Mouse (Mus musculus): ENCODE measurements around the gene C8a. TPM values are rescaled to one million over a fixed set of nuclear protein-coding genes. Genes with fewer than 3 reads are reported as not detected.

The C8a gene
- polyA plus RNA-seq, 1 experiment from 2014 or later = 0.52 TPM

DNA sequence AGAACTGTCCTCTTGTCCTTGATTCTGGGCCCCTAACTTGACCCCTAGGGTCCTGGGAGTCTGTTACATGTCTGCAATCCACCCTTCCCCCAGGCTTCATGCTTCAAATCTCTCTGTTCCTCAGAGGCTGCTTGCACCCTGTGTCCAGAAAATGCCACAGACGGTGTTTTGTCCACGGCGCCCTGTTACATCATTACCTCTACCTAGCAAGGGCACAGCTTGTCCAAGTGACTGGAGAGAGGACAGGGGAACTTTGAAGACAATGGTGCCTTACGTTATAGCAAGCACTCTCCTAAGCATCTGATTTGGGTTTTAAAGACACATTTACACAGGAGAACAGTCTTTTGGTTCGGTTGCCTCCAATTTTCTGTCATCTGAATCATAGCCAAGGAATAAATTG lies 17.4 kb upstream of the C8a start:
- no peak overlapping the region for H3K4me2 ChIP-seq (ENCODE audit: low read depth, low read length)
- H3K4me3 ChIP-seq (replicated peaks; ENCODE audit: low read length) = no peak overlapping the region
- 74% methylated on average over 5 of the region's 5 CpGs for WGBS
- H3K9me3 ChIP-seq (replicated peaks; ENCODE audit: control insufficient read depth, low read length) = no peaks in the 10 kb centered on the region
- no peaks in the 10 kb centered on the region for H3K36me3 ChIP-seq (ENCODE audit: control insufficient read depth, insufficient read depth, low read length)
- H3K27me3 ChIP-seq (ENCODE audit: control insufficient read depth, insufficient read depth, low read length) = no peaks in the 10 kb centered on the region
- H3K4me1 ChIP-seq (ENCODE audit: control insufficient read depth, insufficient read depth, low read length) = no peaks in the 10 kb centered on the region
- ATAC-seq (ENCODE audit: insufficient read depth, low FRiP score) = no peak
- no peak overlapping the region for H3K9ac ChIP-seq (ENCODE audit: low read length)
- H3K27ac ChIP-seq (ENCODE audit: low read length) = no peak overlapping the region

DNA sequence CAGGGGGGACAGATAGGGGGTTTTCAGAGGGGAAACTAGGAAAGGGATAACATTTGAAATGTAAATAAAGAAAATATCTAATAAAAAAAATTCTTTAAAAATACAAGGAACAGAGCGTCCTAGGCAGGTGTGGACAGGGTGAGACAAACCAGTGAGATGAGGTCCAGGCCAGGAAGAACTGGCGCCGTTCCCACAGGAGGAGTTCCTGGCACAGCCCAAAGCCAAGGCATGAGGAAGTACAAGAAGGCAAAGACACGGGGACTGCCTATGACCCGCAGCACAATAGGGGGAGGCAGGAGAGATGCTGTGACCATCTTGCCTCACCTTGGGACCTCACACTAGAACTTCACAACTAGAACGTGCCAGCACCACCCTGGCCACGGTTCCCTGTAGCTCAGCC lies 15.5 kb upstream of the C8a start:
- H3K27ac ChIP-seq (ENCODE audit: low read length) = no peak overlapping the region
- no peaks in the 10 kb centered on the region for H3K9me3 ChIP-seq (replicated peaks; ENCODE audit: control insufficient read depth, low read length)
- H3K4me1 ChIP-seq (ENCODE audit: control insufficient read depth, insufficient read depth, low read length) = no peaks in the 10 kb centered on the region
- H3K4me3 ChIP-seq (replicated peaks; ENCODE audit: low read length) = no peak overlapping the region
- no peak overlapping the region for H3K4me2 ChIP-seq (ENCODE audit: low read depth, low read length)
- WGBS = 76% methylated on average over 7 of the region's 7 CpGs
- H3K27me3 ChIP-seq (ENCODE audit: control insufficient read depth, insufficient read depth, low read length) = no peaks in the 10 kb centered on the region
- no peak overlapping the region for H3K9ac ChIP-seq (ENCODE audit: low read length)
- peak; percentile 37; the same call in 1 of the 2 replicates for ATAC-seq (ENCODE audit: insufficient read depth, low FRiP score)
- H3K36me3 ChIP-seq (ENCODE audit: control insufficient read depth, insufficient read depth, low read length) = no peaks in the 10 kb centered on the region

- ATAC-seq (ENCODE audit: insufficient read depth, low FRiP score) = no peak
Measured at GRCm38 (mm10) chr4:104888499-104889262, 12.5 kb upstream of the C8a start.

DNA sequence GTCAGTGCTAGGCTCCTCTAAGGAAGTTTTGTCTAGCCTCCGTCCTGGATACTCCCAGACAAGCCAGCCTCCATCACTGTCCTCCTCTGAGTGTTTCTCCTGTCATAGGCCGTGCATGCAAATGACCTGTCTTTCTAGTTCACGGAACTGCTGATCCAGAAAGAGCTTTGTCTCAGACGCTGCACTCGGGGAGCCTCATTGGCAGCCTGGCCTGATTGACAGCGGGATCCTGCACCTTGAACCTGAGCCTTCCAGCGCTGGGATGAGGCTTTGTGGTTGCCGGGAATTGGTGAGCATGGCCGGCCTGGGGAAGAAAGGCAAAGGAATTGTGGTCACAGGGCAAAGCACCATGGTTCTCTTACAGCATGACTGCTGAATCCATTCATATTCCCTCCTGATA lies 11.3 kb upstream of the C8a start:
- H3K9me3 ChIP-seq (replicated peaks; ENCODE audit: control insufficient read depth, low read length) = no peaks in the 10 kb centered on the region
- H3K27ac ChIP-seq (ENCODE audit: low read length) = no peak overlapping the region
- no peak overlapping the region for H3K4me3 ChIP-seq (replicated peaks; ENCODE audit: low read length)
- no peaks in the 10 kb centered on the region for H3K27me3 ChIP-seq (ENCODE audit: control insufficient read depth, insufficient read depth, low read length)
- 78% methylated on average over 9 of the region's 9 CpGs for WGBS
- H3K9ac ChIP-seq (ENCODE audit: low read length) = no peak overlapping the region
- ATAC-seq (ENCODE audit: insufficient read depth, low FRiP score) = no peak
- no peak overlapping the region for H3K4me2 ChIP-seq (ENCODE audit: low read depth, low read length)
- no peaks in the 10 kb centered on the region for H3K4me1 ChIP-seq (ENCODE audit: control insufficient read depth, insufficient read depth, low read length)
- H3K36me3 ChIP-seq (ENCODE audit: control insufficient read depth, insufficient read depth, low read length) = no peaks in the 10 kb centered on the region

More at GRCm38 (mm10) chr4:104888499-104889262, 12.5 kb upstream of the C8a start:
- 76% methylated on average over 9 of the region's 9 CpGs for WGBS
- Histone ChIP-seq H3K36me3 (ENCODE audit: control insufficient read depth, insufficient read depth, low read length) (no peaks in the 10 kb centered on the region), H3K9ac (ENCODE audit: low read length) (no peak overlapping the region), H3K4me3 (replicated peaks; ENCODE audit: low read length) (no peak overlapping the region), H3K4me2 (ENCODE audit: low read depth, low read length) (no peak overlapping the region), H3K27me3 (ENCODE audit: control insufficient read depth, insufficient read depth, low read length) (no peaks in the 10 kb centered on the region), H3K27ac (ENCODE audit: low read length) (no peak overlapping the region), H3K4me1 (ENCODE audit: control insufficient read depth, insufficient read depth, low read length) (no peaks in the 10 kb centered on the region), H3K9me3 (replicated peaks; ENCODE audit: control insufficient read depth, low read length) (no peaks in the 10 kb centered on the region)

DNA sequence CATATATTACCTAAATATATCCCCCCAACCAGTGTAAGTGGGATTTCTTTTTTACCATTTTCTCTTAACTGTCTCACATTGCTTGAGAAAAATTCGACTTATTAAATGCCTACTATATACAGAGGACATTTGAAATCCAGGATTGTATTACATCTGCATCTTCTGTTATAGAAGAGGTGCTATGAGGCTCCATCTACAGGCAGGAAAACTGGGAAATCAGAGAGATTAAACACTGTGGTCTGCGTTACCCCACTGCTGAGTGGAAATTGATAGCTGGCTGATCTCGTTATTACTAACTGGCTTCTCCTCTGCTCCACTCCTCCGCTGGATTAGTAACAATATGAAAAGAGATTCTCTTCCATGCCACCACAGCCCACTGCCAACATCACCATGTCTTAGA lies 366 bp downstream of the C8a start:
- Histone ChIP-seq H3K27me3 (ENCODE audit: control insufficient read depth, insufficient read depth, low read length) (no peaks in the 10 kb centered on the region), H3K9ac (ENCODE audit: low read length) (no peak overlapping the region), H3K36me3 (ENCODE audit: control insufficient read depth, insufficient read depth, low read length) (no peaks in the 10 kb centered on the region), H3K4me2 (ENCODE audit: low read depth, low read length) (no peak overlapping the region), H3K4me1 (ENCODE audit: control insufficient read depth, insufficient read depth, low read length) (no peaks in the 10 kb centered on the region), H3K4me3 (replicated peaks; ENCODE audit: low read length) (no peak overlapping the region), H3K9me3 (replicated peaks; ENCODE audit: control insufficient read depth, low read length) (no peaks in the 10 kb centered on the region), H3K27ac (ENCODE audit: low read length) (no peak overlapping the region)
- 63% methylated on average over 4 of the region's 4 CpGs for WGBS
- ATAC-seq (ENCODE audit: insufficient read depth, low FRiP score) = no peak

GRCm38 (mm10) chr4:104870196-104870595 lies 6.0 kb downstream of the C8a start:
- WGBS = 87% methylated on average over 5 of the region's 5 CpGs
- H3K36me3 ChIP-seq (ENCODE audit: control insufficient read depth, insufficient read depth, low read length) = no peaks in the 10 kb centered on the region
- no peak overlapping the region for H3K27ac ChIP-seq (ENCODE audit: low read length)
- H3K9me3 ChIP-seq (replicated peaks; ENCODE audit: control insufficient read depth, low read length) = no peaks in the 10 kb centered on the region
- H3K27me3 ChIP-seq (ENCODE audit: control insufficient read depth, insufficient read depth, low read length) = no peaks in the 10 kb centered on the region
- H3K4me2 ChIP-seq (ENCODE audit: low read depth, low read length) = no peak overlapping the region
- H3K9ac ChIP-seq (ENCODE audit: low read length) = no peak overlapping the region
- no peaks in the 10 kb centered on the region for H3K4me1 ChIP-seq (ENCODE audit: control insufficient read depth, insufficient read depth, low read length)
- no peak for ATAC-seq (ENCODE audit: insufficient read depth, low FRiP score)
- no peak overlapping the region for H3K4me3 ChIP-seq (replicated peaks; ENCODE audit: low read length)

DNA sequence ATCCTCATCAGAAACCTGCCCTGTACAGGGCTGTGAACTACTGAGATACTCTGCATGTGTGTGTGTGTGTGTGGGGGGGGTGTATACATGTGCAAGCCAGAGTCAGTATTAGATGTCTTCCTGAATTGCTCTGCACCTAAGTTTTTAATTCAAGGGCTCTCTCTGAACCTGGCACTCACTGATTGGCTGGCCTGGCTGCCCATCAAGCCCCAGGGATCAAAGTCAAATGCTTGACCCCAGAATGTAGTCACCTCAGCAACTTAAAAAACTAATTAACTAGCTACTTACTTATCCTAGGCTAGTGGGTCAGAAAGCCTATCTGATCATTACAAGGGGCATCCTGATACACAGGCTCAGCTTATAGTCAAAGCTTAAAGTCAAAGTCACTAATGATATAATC lies 6.6 kb downstream of the C8a start:
- Histone ChIP-seq H3K4me3 (replicated peaks; ENCODE audit: low read length) (no peak overlapping the region), H3K4me2 (ENCODE audit: low read depth, low read length) (no peak overlapping the region), H3K9me3 (replicated peaks; ENCODE audit: control insufficient read depth, low read length) (no peaks in the 10 kb centered on the region), H3K27me3 (ENCODE audit: control insufficient read depth, insufficient read depth, low read length) (no peaks in the 10 kb centered on the region), H3K4me1 (ENCODE audit: control insufficient read depth, insufficient read depth, low read length) (no peaks in the 10 kb centered on the region), H3K36me3 (ENCODE audit: control insufficient read depth, insufficient read depth, low read length) (no peaks in the 10 kb centered on the region), H3K27ac (ENCODE audit: low read length) (no peak overlapping the region), H3K9ac (ENCODE audit: low read length) (no peak overlapping the region)
- no peak for ATAC-seq (ENCODE audit: insufficient read depth, low FRiP score)

- no peak for ATAC-seq (ENCODE audit: insufficient read depth, low FRiP score)
- H3K4me3 ChIP-seq (replicated peaks; ENCODE audit: low read length) = no peak overlapping the region
- WGBS = 79% methylated on average over 1 of the region's 1 CpGs
- H3K4me2 ChIP-seq (ENCODE audit: low read depth, low read length) = no peak overlapping the region
- H3K27me3 ChIP-seq (ENCODE audit: control insufficient read depth, insufficient read depth, low read length) = no peaks in the 10 kb centered on the region
- no peaks in the 10 kb centered on the region for H3K36me3 ChIP-seq (ENCODE audit: control insufficient read depth, insufficient read depth, low read length)
- H3K4me1 ChIP-seq (ENCODE audit: control insufficient read depth, insufficient read depth, low read length) = no peaks in the 10 kb centered on the region
- no peaks in the 10 kb centered on the region for H3K9me3 ChIP-seq (replicated peaks; ENCODE audit: control insufficient read depth, low read length)
- no peak overlapping the region for H3K9ac ChIP-seq (ENCODE audit: low read length)
- no peak overlapping the region for H3K27ac ChIP-seq (ENCODE audit: low read length)
Measured at GRCm38 (mm10) chr4:104864397-104864796, 11.8 kb downstream of the C8a start.

- Histone ChIP-seq H3K9ac (ENCODE audit: low read length) (no peak overlapping the region), H3K27ac (ENCODE audit: low read length) (no peak overlapping the region), H3K4me2 (ENCODE audit: low read depth, low read length) (no peak overlapping the region), H3K4me3 (replicated peaks; ENCODE audit: low read length) (no peak overlapping the region), H3K4me1 (ENCODE audit: control insufficient read depth, insufficient read depth, low read length) (no peaks in the 10 kb centered on the region), H3K36me3 (ENCODE audit: control insufficient read depth, insufficient read depth, low read length) (no peaks in the 10 kb centered on the region), H3K9me3 (replicated peaks; ENCODE audit: control insufficient read depth, low read length) (no peaks in the 10 kb centered on the region), H3K27me3 (ENCODE audit: control insufficient read depth, insufficient read depth, low read length) (no peaks in the 10 kb centered on the region)
- no peak for ATAC-seq (ENCODE audit: insufficient read depth, low FRiP score)
- 80% methylated on average over 8 of the region's 8 CpGs for WGBS
Measured at GRCm38 (mm10) chr4:104861241-104861640, 15.0 kb downstream of the C8a start.
